Mouse (Mus musculus): ENCODE data around the gene Nid2.
A peak's percentile ranks its signal among the peaks of the same experiment; 100 is the strongest.

Gene Nid2

GRCm38 (mm10) chr14:19858808-19859776, 108.0 kb downstream of the Nid2 start:
- peak; percentile 37 for DNase-seq (ENCODE audit: low read depth)

- DNase-seq (ENCODE audit: low read depth), result no peak
Measured at GRCm38 (mm10) chr14:19860281-19860680, 109.2 kb downstream of the Nid2 start.
